Mouse (Mus musculus) E14TG2a.4 (cell line): ENCODE results near the gene Scamp3.

Experiments used
- H3K27me3 ChIP-seq: 2 replicates; pipeline ENCODE4 v1.6.1; 2014; ENCODE audit warnings: low read length, control low read depth; ENCODE audit not compliant: insufficient read depth
- H3K36me3 ChIP-seq: 2 replicates; pipeline ENCODE4 v1.6.1; 2014; ENCODE audit warnings: low read length, control low read depth; ENCODE audit not compliant: insufficient read depth
- H3K4me1 ChIP-seq: replicated peaks from 2 replicates; pipeline ENCODE4 v1.6.1; 2014; ENCODE audit warnings: low read depth, low read length, control low read depth
- H3K4me3 ChIP-seq: replicated peaks from 2 replicates; pipeline ENCODE4 v1.5.1; 2014; ENCODE audit warnings: mild to moderate bottlenecking, low read length
- H3K9me3 ChIP-seq: 2 replicates; pipeline ENCODE4 v1.6.1; 2014; ENCODE audit warnings: low read length, control low read depth
- CTCF ChIP-seq: conservative IDR thresholded peaks from 2 replicates; pipeline ENCODE4 v1.5.1; 2014; ENCODE audit warnings: low read length
- NANOG ChIP-seq: IDR thresholded peaks from 2 replicates; pipeline ENCODE4 v1.6.1; 2014; ENCODE audit warnings: borderline replicate concordance, low read length, mixed read lengths
- POU5F1 ChIP-seq: IDR thresholded peaks from 2 replicates; pipeline ENCODE4 v1.6.1; 2014; ENCODE audit warnings: low read length, borderline replicate concordance

Gene Scamp3

DNA sequence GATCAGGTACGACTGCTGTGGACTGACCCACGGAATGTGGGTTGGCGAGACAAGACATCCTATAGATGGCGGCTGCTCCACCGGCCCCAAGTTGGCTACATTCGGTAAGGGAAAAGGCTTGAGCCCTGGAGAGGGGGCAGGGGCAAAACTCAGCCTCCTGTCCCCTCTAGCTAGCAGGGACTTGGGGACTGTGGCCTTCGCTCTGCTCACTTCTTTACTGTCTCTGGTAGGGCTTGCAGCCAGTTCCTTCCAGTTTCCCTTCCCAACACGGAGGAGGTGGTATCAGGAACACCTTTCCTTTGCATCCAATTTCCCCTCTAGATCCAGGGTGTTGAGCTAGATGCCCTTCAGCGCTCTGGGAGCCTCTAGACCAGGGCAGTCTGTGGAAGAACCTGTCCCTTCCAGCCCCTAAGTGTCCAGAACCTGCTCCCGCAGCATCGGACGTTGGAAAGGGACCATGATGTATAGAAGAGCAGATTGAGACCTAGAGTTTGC lies 48.1 kb downstream of the Scamp3 start:
- H3K4me1 ChIP-seq, result peaks cover 78% of the 10 kb centered on the region
- H3K27me3 ChIP-seq, result peaks cover 4% of the 10 kb centered on the region; the same call in 1 of the 2 replicates
- peaks cover 24% of the 10 kb centered on the region for H3K36me3 ChIP-seq
- TF ChIP-seq NANOG (no peak), CTCF (no peak), POU5F1 (no peak)
- no peaks in the 10 kb centered on the region for H3K9me3 ChIP-seq
- H3K4me3 ChIP-seq, result peak overlapping the region; percentile 80

DNA sequence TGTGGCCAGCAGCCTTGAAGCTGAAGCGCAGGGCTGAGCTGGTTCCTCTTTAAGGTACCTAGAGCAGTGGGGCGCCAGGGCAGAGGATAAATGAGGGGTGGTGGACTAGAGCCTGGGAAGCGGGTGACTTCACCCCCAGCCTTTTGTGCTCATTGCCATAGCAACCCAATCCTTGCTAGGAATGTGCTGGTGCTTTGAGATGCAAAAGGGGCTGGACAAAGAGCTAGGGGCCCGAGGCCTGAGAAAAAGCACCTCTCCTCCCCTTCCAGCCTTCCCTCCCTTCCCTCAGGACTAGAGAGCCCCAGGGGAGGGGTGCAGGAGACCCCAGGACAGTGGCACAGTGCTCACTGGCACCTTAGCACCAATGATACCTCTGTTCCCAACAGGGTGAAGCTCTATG lies 48.6 kb downstream of the Scamp3 start:
- H3K27me3 ChIP-seq, result peaks cover 10% of the 10 kb centered on the region

DNA sequence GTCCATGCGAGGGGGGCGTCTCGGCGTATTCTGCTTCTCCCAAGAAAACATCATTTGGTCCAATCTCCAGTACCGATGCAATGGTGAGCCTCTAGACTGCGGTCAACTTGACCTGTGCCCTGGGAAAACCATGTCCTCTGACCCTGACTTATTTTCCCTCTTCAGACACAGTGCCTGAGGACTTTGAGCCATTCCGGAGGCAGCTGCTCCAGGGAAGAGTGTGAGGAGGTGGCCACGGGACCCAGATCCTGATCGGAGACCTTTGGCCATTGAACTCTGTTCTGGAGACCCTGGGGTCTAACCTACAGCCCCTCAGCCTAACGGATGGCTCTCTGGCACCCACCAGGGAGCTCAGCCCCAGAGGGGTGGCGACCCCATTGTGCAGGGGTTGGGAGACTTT lies 49.1 kb downstream of the Scamp3 start:
- peak overlapping the region; percentile 80 for H3K4me3 ChIP-seq
- H3K36me3 ChIP-seq, result peaks cover 18% of the 10 kb centered on the region
- H3K27me3 ChIP-seq, result peaks cover 12% of the 10 kb centered on the region
- no peak for TF ChIP-seq NANOG
- no peak for TF ChIP-seq CTCF
- TF ChIP-seq POU5F1, result no peak
- H3K4me1 ChIP-seq, result peaks cover 73% of the 10 kb centered on the region
- no peaks in the 10 kb centered on the region for H3K9me3 ChIP-seq

More for the DNA sequence above, 48.6 kb downstream of the Scamp3 start:
- H3K9me3 ChIP-seq, result no peaks in the 10 kb centered on the region
- H3K36me3 ChIP-seq, result peaks cover 22% of the 10 kb centered on the region
- peaks cover 78% of the 10 kb centered on the region for H3K4me1 ChIP-seq
- peak overlapping the region; percentile 80 for H3K4me3 ChIP-seq
- TF ChIP-seq NANOG (no peak), POU5F1 (peak; percentile 74; the same call in 1 of the 2 replicates)

DNA sequence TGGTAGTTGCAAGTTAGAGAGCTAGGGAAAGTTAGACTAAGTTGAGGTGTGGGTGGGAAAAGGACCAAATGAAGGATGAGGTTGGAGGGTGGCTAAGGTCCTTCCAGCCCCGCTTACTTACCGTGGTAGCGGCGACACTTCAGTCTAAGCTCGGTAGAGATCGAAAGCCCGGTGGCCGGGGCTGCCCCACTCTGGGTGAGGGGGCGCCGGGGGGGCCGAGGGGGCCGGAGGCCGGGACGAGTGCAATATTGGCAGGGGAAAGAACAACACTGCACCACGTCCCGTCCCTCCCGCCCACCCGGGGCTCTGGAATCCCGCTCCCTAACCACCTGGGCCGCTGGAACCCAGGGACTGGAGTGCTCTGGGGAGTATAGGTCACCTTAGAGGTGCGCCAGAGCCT lies 49.6 kb downstream of the Scamp3 start, which contains the start of gene Mtx1:
Gene Mtx1 (minus strand): TSS at position 189 of the 400 bp plus-strand sequence.
- Histone ChIP-seq H3K4me1 (peaks cover 73% of the 10 kb centered on the region), H3K36me3 (peaks cover 16% of the 10 kb centered on the region), H3K27me3 (peaks cover 17% of the 10 kb centered on the region), H3K9me3 (no peaks in the 10 kb centered on the region), H3K4me3 (peak within 1 kb of the TSS; percentile 80)
- TF ChIP-seq NANOG (no peak), POU5F1 (no peak)

DNA sequence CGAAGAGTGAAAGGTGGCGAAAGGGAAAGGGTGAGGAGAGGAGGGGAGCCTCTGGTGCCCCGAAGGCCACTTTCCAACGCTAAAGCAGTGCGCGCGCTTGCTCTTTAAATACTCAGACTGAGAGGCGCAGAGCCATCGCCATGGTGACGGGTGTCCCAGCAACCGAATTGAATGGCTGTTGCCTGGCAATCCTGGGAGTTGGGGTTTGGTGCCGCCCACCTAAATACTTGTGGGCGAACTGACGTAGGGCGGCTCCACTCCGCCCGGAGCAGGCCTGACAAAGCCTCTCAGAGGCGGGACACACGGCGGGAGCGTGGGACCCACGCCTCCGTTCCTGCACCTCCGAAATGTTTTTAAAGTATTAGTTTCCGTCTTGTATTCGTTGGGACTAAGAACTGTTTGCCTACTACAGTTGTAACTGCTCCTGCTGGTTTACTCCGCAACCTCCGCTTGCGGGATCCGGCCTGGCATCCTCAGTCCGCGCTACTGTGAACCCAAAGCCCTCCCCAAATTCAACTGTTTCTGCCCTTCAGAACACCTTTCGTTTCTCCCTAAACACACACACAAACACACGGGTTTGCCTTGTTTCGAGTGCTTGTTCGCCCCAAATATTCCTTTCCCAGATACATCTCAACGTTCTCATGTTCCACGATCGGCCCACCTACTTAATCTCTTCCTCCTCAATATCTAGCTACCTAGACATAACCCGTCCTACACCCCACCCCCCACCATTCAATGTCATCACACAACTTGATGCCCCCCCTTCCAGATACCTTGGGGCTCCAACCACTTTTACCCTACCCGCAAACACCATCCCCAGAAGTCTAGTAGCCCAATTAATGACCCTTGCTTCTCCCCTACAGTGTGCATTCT lies 50.3 kb downstream of the Scamp3 start:
- Histone ChIP-seq H3K4me3 (peak overlapping the region; percentile 80), H3K36me3 (peaks cover 16% of the 10 kb centered on the region), H3K4me1 (peaks cover 78% of the 10 kb centered on the region), H3K27me3 (peaks cover 18% of the 10 kb centered on the region), H3K9me3 (no peaks in the 10 kb centered on the region)
- TF ChIP-seq NANOG (no peak), CTCF (no peak), POU5F1 (no peak)

DNA sequence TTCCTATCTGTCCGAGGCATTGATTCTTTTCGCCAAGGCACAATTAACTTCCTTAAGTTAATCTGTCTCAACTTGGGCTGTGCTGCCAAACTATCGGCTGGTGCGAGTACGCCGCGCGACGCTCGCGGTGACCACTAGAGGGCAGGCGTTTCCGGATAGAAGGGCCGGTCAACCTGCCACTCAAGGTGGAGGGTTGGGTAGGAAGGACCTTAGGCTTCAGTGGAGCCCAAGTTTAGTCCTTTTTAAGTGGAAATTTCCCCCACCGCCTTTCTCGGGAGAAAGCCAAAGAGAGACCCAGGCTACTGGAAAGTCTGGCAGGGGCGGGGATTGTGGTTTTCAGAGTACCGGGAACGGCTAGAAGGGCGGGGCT lies 50.9 kb downstream of the Scamp3 start:
- TF ChIP-seq NANOG (no peak), POU5F1 (no peak), CTCF (peak; percentile 91)
- peaks cover 21% of the 10 kb centered on the region for H3K27me3 ChIP-seq
- no peaks in the 10 kb centered on the region for H3K9me3 ChIP-seq
- peak overlapping the region; percentile 80 for H3K4me3 ChIP-seq
- H3K4me1 ChIP-seq, result peaks cover 81% of the 10 kb centered on the region
- H3K36me3 ChIP-seq, result peaks cover 9% of the 10 kb centered on the region

DNA sequence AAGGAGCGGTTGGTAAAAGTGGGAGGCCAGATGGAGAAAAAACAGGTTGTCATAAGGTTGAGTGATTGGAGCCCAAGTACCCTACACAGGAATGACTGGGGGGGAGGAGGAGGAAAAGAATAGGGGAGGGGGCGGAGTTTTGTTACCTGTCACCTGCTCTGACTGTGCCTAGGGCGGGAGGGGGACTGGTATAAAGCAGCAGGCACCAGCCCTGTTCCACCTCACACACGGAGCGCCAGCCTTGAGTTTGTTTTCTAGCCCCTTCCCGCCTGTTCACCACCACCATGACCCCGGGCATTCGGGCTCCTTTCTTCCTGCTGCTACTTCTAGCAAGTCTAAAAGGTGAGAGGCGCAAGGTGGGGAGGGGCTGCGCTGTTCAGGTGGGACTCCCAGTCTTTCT lies 51.6 kb downstream of the Scamp3 start, which contains the start of gene Muc1:
Gene Muc1 (plus strand): TSS at position 222 of the 400 bp plus-strand sequence.
- Histone ChIP-seq H3K27me3 (peaks cover 21% of the 10 kb centered on the region), H3K4me3 (peak within 1 kb of the TSS; percentile 80), H3K9me3 (no peaks in the 10 kb centered on the region), H3K36me3 (peaks cover 3% of the 10 kb centered on the region), H3K4me1 (peaks cover 81% of the 10 kb centered on the region)
- TF ChIP-seq NANOG (no peak), CTCF (no peak)

DNA sequence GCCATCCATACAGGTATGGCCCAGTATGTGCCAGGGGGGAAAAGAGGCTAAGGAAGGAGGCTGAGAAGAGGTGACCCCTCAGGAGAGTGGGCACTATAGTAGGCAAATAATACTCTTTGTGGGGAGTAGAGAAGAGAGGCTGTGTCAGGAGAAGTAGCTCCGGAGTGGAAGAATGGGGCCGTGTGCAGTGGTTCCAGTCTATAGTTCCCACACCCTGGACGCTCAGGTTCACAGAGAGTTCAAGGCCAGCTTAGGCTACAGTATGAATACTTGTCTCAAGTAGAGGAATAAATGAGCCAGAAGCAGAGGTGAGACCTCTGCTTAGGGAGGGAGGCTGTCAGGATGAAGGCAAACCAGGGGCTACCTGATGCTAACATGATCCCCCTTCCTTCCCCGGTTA lies 52.0 kb downstream of the Scamp3 start:
- H3K27me3 ChIP-seq, result peaks cover 21% of the 10 kb centered on the region
- no peak for TF ChIP-seq POU5F1
- TF ChIP-seq NANOG, result no peak
- no peak for TF ChIP-seq CTCF
- no peaks in the 10 kb centered on the region for H3K36me3 ChIP-seq
- peaks cover 81% of the 10 kb centered on the region for H3K4me1 ChIP-seq
- peak overlapping the region; percentile 80 for H3K4me3 ChIP-seq
- H3K9me3 ChIP-seq, result no peaks in the 10 kb centered on the region
